Mouse (Mus musculus) kidney, embryonic 14.5 days (tissue): Measurements from ENCODE around the gene Efcab10. TPM values are rescaled to one million over a fixed set of nuclear protein-coding genes. Genes with fewer than 3 reads are reported as not detected.

ENCODE experiments used
- polyA plus RNA-seq: library from polyadenylated mRNA; unstranded; fragments of >200 nt; fragmentation: Nextera tagmentation; extraction: Ambion mirVana; gene quantifications from 2 replicates; pipeline ENCODE4 v1.2.1, GENCODE M21; 2014

The Efcab10 gene
- polyA plus RNA-seq, 1 experiment from 2014 or later = not detected

Other genes with a start within 250 kb of the Efcab10 start
- 14.3 and 16.5 TPM in 2 replicates for gene Atxn7l1, start 247.2 kb upstream of the Efcab10 start, polyA plus RNA-seq
- gene Twistnb, start 34.8 kb downstream of the Efcab10 start, polyA plus RNA-seq = 71.4 and 85.6 TPM in 2 replicates